Mouse (Mus musculus) midbrain, embryonic 11.5 days (tissue): Measurements from ENCODE around the gene 1700015G11Rik. TPM values are rescaled to one million over a fixed set of nuclear protein-coding genes. Genes with fewer than 3 reads are reported as not detected.

Experiments used
- ATAC-seq: fragments of 200-750 bp; cut with Nextera tagmentation; 2 replicates; pipeline ENCODE4 v1.8.0; 2017; ENCODE audit warnings: moderate TSS enrichment, moderate library complexity; ENCODE audit not compliant: low FRiP score
- DNase-seq: peaks from one replicate; pipeline ENCODE4 v3.0.0; 2015; ENCODE audit warnings: low spot score; ENCODE audit errors: missing footprints
- H3K27ac ChIP-seq: fragments of 300-500 bp; sonication (generic); 2 replicates; pipeline ENCODE4 v1.5.1; 2014; ENCODE audit warnings: low read depth, low read length
- H3K27me3 ChIP-seq: fragments of 300-500 bp; sonication (generic); 2 replicates; pipeline ENCODE4 v1.6.1; 2014; ENCODE audit warnings: mild to moderate bottlenecking, low read length, moderate library complexity, mixed read lengths; ENCODE audit not compliant: control insufficient read depth, insufficient read depth
- H3K36me3 ChIP-seq: fragments of 300-500 bp; sonication (generic); 2 replicates; pipeline ENCODE4 v1.6.1; 2014; ENCODE audit warnings: mild to moderate bottlenecking, low read length, moderate library complexity, mixed read lengths; ENCODE audit not compliant: control insufficient read depth, insufficient read depth
- H3K4me1 ChIP-seq: fragments of 300-500 bp; sonication (generic); 2 replicates; pipeline ENCODE4 v1.6.1; 2014; ENCODE audit warnings: low read length; ENCODE audit not compliant: control insufficient read depth, insufficient read depth
- H3K4me2 ChIP-seq: fragments of 300-500 bp; sonication (generic); 2 replicates; pipeline ENCODE4 v1.6.1; 2014; ENCODE audit warnings: mild to moderate bottlenecking, moderate library complexity
- H3K4me3 ChIP-seq: fragments of 300-500 bp; sonication (generic); 2 replicates; pipeline ENCODE4 v1.5.1; 2014; ENCODE audit warnings: low read depth, low read length
- H3K9ac ChIP-seq: fragments of 300-500 bp; sonication (generic); 2 replicates; pipeline ENCODE4 v1.6.1; 2014; ENCODE audit warnings: low read length
- H3K9me3 ChIP-seq: fragments of 300-500 bp; sonication (generic); 2 replicates; pipeline ENCODE4 v1.6.1; 2016; ENCODE audit warnings: low read length; ENCODE audit not compliant: control insufficient read depth
- WGBS: fragments of 180-500 bp; shearing (Covaris S2); extraction: QIAGEN DNeasy Blood & Tissue Kit; methylation state at CpG from one replicate; pipeline ENCODE4 v1.1.7; 2014; 5-methylcytosine and 5-hydroxymethylcytosine counted together
- polyA plus RNA-seq: library from polyadenylated mRNA; unstranded; fragments of >200 nt; fragmentation: Nextera tagmentation; extraction: Ambion mirVana; gene quantifications from 2 replicates; pipeline ENCODE4 v1.2.1, GENCODE M21; 2014

The 1700015G11Rik gene
- polyA plus RNA-seq, 1 experiment from 2014 or later, result not detected

DNA sequence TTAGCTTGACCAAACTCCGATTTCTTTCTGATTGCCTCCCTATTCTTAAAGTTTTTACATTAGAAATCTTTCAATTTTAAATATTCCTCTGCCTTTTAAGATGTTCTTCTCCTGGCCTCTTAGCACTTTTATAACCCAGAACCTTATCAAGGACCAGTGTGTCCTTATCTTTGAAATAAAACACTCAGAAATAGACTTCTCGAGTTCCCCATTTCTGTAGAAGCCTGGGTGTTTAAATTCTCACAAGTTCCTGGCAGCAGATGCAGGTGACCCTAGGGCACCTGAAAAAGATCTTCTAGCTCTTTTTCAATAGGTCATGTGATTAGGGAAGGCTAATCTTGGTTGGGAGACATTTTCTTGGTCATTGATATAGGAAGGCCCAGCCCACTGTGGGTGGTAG is 8.4 kb downstream of the 1700015G11Rik start:
- 86% methylated on average over 2 of the region's 2 CpGs for WGBS
- no peak overlapping the region for H3K9ac ChIP-seq
- H3K27ac ChIP-seq, result no peak overlapping the region
- DNase-seq (no peak), ATAC-seq (no peak)
- no peaks in the 10 kb centered on the region for H3K9me3 ChIP-seq
- H3K36me3 ChIP-seq, result no peaks in the 10 kb centered on the region
- no peaks in the 10 kb centered on the region for H3K4me1 ChIP-seq
- no peaks in the 10 kb centered on the region for H3K27me3 ChIP-seq
- H3K4me2 ChIP-seq, result no peak overlapping the region
- no peak overlapping the region for H3K4me3 ChIP-seq

DNA sequence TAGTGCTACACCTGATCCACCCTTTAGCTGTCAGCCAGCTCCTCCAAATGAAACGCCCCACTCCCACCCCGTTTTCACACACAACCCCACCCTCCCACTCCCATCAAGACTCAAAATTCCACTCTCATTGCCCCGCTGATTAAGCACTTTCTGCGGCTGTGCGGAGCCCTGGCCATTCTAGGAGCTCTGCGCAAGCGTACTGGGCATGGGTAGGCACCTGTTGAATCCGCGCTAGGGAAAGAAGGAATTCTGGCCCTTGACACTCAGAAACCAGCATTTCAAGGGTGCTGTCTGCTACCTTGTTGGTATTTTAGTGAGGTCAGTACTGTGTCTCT is 9.3 kb downstream of the 1700015G11Rik start:
- ATAC-seq (no peak), DNase-seq (no peak)
- no peaks in the 10 kb centered on the region for H3K9me3 ChIP-seq
- H3K4me2 ChIP-seq, result peak overlapping the region; percentile 76
- H3K4me1 ChIP-seq, result no peaks in the 10 kb centered on the region
- no peak overlapping the region for H3K27ac ChIP-seq
- no peak overlapping the region for H3K9ac ChIP-seq
- no peaks in the 10 kb centered on the region for H3K36me3 ChIP-seq
- under 1% methylated on average over 9 of the region's 9 CpGs for WGBS
- no peaks in the 10 kb centered on the region for H3K27me3 ChIP-seq
- H3K4me3 ChIP-seq, result peak overlapping the region; percentile 64

DNA sequence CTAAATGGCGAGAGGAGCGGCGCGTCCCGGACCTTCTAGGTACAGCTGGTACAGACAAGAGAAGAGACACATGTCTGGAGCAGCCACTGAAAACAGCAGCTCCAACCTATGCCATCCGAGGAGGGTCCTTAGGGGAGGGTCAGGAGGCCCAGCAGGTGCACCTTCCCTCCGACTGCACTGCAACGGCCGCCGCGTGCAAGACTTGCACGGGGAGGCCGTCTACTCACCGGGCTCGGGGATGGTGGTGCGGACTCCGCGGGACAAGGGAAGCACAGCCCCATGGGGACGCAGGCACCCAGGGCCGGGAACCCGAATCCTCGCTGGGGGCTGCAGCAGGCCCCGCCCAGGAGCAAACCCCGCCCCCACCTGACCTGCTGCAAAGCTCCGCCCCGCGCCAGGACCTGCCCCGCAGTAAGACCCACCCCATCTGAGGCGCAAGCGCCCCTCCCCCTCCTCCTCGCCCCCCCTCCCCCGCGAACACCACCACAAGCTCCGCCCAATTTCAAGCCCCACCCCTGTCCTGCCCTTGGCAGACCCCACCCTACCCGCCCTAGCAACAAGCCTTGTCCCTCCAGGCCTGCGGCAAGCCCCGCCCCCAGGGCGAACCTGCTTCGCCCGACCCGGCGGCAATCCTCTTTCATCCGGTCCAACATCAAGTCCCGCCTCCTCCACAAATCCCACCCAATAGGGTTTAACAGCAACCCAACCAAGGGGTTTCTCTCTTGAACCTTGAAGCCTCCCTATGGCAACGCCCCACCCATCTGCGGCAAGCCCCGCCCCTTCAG is 9.8 kb downstream of the 1700015G11Rik start, which contains the start of gene Svip:
Svip (minus strand) TSS at position 508 of the 785 bp plus-strand sequence.
- no peaks in the 10 kb centered on the region for H3K36me3 ChIP-seq
- ATAC-seq (peak; percentile 96), DNase-seq (peak; percentile 98)
- H3K4me1 ChIP-seq, result no peaks in the 10 kb centered on the region
- H3K4me3 ChIP-seq, result peak within 1 kb of the TSS; percentile 64
- H3K9ac ChIP-seq, result peak within 1 kb of the TSS; percentile 65
- H3K9me3 ChIP-seq, result no peaks in the 10 kb centered on the region
- no peaks in the 10 kb centered on the region for H3K27me3 ChIP-seq
- peak within 1 kb of the TSS; percentile 76 for H3K4me2 ChIP-seq
- H3K27ac ChIP-seq, result no peak within 1 kb of the TSS; the same call in 1 of the 2 replicates
- 1% methylated on average over 42 of the region's 47 CpGs for WGBS

DNA sequence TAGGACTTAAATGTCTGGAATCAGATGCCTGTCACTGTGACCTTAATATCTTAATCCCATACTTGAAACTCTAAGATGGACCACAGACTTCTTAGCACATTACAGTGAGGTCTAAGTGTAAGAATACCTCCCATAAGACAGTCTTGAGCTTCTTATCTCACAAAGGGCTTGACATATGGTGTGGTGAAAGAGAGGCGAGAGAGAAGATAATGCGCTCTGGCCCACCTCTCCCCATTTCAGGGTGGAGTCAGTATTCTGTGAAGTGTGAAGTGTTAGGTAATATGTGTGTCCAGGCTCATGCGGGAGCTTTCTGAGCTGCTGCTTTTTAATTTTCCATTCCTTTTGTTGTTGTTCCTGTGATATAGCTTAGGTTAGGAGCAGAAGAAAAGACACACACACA is 24.5 kb downstream of the 1700015G11Rik start:
- no peak for ATAC-seq

DNA sequence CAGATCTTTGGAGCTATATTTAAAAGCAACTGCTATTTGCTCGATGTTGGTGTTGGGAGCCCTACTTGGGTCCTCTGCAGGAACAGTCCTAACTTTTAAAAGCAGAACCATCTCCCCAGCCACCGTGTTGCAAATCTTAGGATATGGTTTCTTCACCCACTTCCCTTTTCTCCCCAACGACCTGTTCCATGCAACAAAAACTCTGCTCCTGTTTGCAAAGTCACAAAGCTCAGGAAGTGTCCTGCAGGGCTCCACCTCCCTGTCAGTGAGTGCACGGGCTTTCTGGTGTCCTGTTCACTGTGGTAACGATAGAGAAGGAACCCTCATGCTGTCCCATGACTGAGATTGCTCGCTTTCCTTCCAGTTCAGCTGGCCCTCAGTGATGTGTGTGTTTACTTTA is 28.6 kb downstream of the 1700015G11Rik start:
- Histone ChIP-seq H3K36me3 (no peaks in the 10 kb centered on the region), H3K9me3 (no peaks in the 10 kb centered on the region), H3K9ac (no peak overlapping the region), H3K27ac (no peak overlapping the region), H3K27me3 (no peaks in the 10 kb centered on the region), H3K4me3 (no peak overlapping the region), H3K4me2 (no peak overlapping the region), H3K4me1 (no peaks in the 10 kb centered on the region)
- no peak for DNase-seq
- ATAC-seq, result no peak
- WGBS, result 77% methylated on average over 6 of the region's 6 CpGs

More for the DNA sequence above, 24.5 kb downstream of the 1700015G11Rik start:
- Histone ChIP-seq H3K4me3 (no peak overlapping the region), H3K36me3 (no peaks in the 10 kb centered on the region), H3K9me3 (no peaks in the 10 kb centered on the region), H3K9ac (no peak overlapping the region), H3K4me1 (no peaks in the 10 kb centered on the region), H3K27me3 (no peaks in the 10 kb centered on the region), H3K4me2 (no peak overlapping the region), H3K27ac (no peak overlapping the region)
- 87% methylated on average over 3 of the region's 3 CpGs for WGBS
- peak; percentile 73 for DNase-seq

DNA sequence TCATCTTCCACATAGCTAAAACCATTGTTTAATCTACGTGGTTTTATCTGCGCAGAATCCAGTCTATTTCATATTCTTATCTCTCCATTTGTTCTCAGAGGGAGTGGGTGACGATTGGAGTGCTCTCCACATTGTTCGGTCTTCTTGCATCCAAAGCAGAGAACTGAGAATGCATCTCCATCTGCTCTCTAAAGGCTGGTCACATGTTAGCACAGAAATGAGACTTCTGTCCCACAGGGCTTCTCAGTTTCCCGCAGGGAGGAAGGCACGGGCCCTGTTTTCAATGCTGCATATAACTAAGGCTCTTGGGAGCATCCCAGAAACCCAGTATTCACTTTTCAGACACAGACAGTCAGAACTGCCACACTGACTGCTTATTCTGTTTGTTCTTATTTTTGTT is 29.8 kb downstream of the 1700015G11Rik start:
- Histone ChIP-seq H3K9ac (no peak overlapping the region), H3K9me3 (no peaks in the 10 kb centered on the region), H3K27me3 (no peaks in the 10 kb centered on the region), H3K36me3 (no peaks in the 10 kb centered on the region), H3K4me3 (no peak overlapping the region), H3K27ac (no peak overlapping the region), H3K4me1 (no peaks in the 10 kb centered on the region), H3K4me2 (no peak overlapping the region)
- 87% methylated on average over 6 of the region's 6 CpGs for WGBS
- DNase-seq (peak; percentile 26), ATAC-seq (no peak)

DNA sequence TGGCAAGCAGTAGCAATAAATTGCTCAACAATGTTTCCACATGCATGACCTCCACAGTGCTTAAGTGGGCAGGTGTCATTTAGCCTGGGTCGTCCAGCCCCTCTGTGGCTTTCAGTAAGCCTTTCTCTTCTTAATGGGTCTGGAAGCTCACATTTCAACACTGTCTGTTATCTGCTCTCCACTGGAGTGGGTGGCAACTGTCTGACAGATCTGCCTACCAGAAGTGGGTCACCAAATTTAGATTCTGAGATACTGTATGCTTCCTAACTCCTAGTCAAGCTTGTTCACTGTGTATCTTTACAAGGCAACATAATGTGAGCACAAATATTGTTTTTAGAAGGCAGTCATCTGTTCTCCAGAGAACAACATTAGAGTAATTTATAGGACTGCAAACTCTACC is 33.2 kb downstream of the 1700015G11Rik start:
- Histone ChIP-seq H3K36me3 (no peaks in the 10 kb centered on the region), H3K9me3 (no peaks in the 10 kb centered on the region), H3K27me3 (no peaks in the 10 kb centered on the region), H3K4me1 (no peaks in the 10 kb centered on the region), H3K27ac (no peak overlapping the region), H3K4me2 (no peak overlapping the region), H3K9ac (no peak overlapping the region), H3K4me3 (no peak overlapping the region)
- ATAC-seq (no peak), DNase-seq (no peak)
- 54% methylated on average over 1 of the region's 1 CpGs for WGBS

GRCm38 (mm10) chr7:51979271-51979670 is 36.3 kb downstream of the 1700015G11Rik start:
- H3K27ac ChIP-seq, result no peak overlapping the region
- no peaks in the 10 kb centered on the region for H3K27me3 ChIP-seq
- 45% methylated on average over 5 of the region's 5 CpGs for WGBS
- no peaks in the 10 kb centered on the region for H3K36me3 ChIP-seq
- H3K9me3 ChIP-seq, result no peaks in the 10 kb centered on the region
- no peaks in the 10 kb centered on the region for H3K4me1 ChIP-seq
- H3K4me3 ChIP-seq, result no peak overlapping the region
- H3K9ac ChIP-seq, result no peak overlapping the region
- DNase-seq (no peak), ATAC-seq (no peak)
- H3K4me2 ChIP-seq, result no peak overlapping the region

- Histone ChIP-seq H3K9me3 (no peaks in the 10 kb centered on the region), H3K9ac (no peak overlapping the region), H3K4me1 (no peaks in the 10 kb centered on the region), H3K27me3 (no peaks in the 10 kb centered on the region), H3K4me3 (no peak overlapping the region), H3K4me2 (no peak overlapping the region), H3K36me3 (no peaks in the 10 kb centered on the region), H3K27ac (no peak overlapping the region)
- ATAC-seq (no peak), DNase-seq (no peak)
- WGBS, result 63% methylated on average over 6 of the region's 6 CpGs
These were observed 40.3 kb downstream of the 1700015G11Rik start for GRCm38 (mm10) chr7:51975181-51975580.
